Mouse (Mus musculus) embryonic facial prominence, embryonic 15.5 days (tissue): ENCODE measurements around the gene Gipc3. TPM values are rescaled to one million over a fixed set of nuclear protein-coding genes. Genes with fewer than 3 reads are reported as not detected.

ENCODE experiments used
- ATAC-seq: fragments of 200-750 bp; cut with Nextera tagmentation; 2 replicates; pipeline ENCODE4 v1.8.0; 2017; ENCODE audit warnings: low read depth, moderate TSS enrichment; ENCODE audit not compliant: insufficient number of reproducible peaks, low FRiP score, low TSS enrichment
- H3K27ac ChIP-seq: fragments of 300-500 bp; sonication (generic); replicated peaks from 2 replicates; pipeline ENCODE4 v1.5.1; 2015; ENCODE audit warnings: mild to moderate bottlenecking, inconsistent platforms
- H3K27me3 ChIP-seq: fragments of 300-500 bp; sonication (generic); 2 replicates; pipeline ENCODE4 v1.6.1; 2015; ENCODE audit warnings: inconsistent platforms
- H3K36me3 ChIP-seq: fragments of 300-500 bp; sonication (generic); 2 replicates; pipeline ENCODE4 v1.6.1; 2015; ENCODE audit warnings: mild to moderate bottlenecking, inconsistent platforms
- H3K4me1 ChIP-seq: fragments of 300-500 bp; sonication (generic); 2 replicates; pipeline ENCODE4 v1.6.1; 2015; ENCODE audit warnings: inconsistent platforms
- H3K4me2 ChIP-seq: fragments of 300-500 bp; sonication (generic); replicated peaks from 2 replicates; pipeline ENCODE4 v1.6.1; 2015; ENCODE audit warnings: mild to moderate bottlenecking, inconsistent platforms
- H3K4me3 ChIP-seq: fragments of 300-500 bp; sonication (generic); replicated peaks from 2 replicates; pipeline ENCODE4 v1.5.1; 2015; ENCODE audit warnings: mild to moderate bottlenecking, inconsistent platforms
- H3K9ac ChIP-seq: fragments of 300-500 bp; sonication (generic); 2 replicates; pipeline ENCODE4 v1.6.1; 2015; ENCODE audit warnings: inconsistent platforms
- H3K9me3 ChIP-seq: fragments of 300-500 bp; sonication (generic); replicated peaks from 2 replicates; pipeline ENCODE4 v1.6.1; 2016; ENCODE audit warnings: inconsistent platforms
- WGBS: fragments of 180-500 bp; shearing (Covaris S2); methylation state at CpG from one replicate; pipeline ENCODE4 v1.1.7; 2015; 5-methylcytosine and 5-hydroxymethylcytosine counted together
- polyA plus RNA-seq: library from polyadenylated mRNA; unstranded; fragments of >200 nt; fragmentation: Nextera tagmentation; extraction: Ambion mirVana; gene quantifications from 2 replicates; pipeline ENCODE4 v1.2.1, GENCODE M21; 2015

Gipc3 gene
- polyA plus RNA-seq, 1 experiment from 2014 or later: 0.29 TPM

DNA sequence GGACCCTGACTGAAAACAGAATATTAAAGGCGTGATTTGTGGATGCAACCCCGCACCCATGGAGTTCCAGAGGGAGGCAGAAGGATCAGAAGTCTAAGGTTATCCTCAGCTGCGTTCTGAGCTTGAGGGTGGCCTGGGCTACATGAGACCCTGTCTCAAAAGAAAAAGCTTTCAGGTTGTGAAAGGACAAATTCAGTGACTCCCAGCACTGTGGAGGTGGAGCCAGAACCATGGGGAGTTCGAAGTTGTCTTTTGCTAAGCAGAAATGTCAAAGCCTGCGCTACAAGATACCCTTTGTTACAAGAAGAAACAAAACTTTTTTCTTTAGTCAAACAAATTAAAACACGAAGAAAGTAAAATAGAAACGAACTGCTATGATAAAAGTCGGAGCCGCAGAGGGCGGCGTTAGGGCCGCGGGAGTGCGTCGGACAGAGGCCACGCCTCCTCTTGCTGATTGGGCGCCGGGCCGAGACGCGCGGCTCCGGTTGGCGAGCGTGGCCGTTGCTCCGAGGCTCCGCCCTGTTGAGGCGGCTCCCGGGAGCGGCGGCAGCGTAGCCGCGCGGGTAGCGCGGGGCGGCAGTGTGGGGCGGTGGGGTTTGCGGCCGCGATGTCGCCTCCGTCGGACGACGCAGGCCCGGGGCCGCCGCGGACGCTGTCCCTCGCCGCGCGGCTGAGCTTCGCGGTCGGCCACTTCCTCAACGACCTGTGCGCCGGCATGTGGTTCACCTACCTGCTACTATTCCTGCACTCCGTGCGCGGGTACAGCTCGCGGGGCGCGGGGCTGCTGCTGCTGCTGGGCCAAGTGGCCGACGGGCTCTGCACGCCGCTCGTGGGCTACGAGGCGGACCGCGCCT, 14.2 kb upstream of the Gipc3 start, which contains the start of gene Mfsd12:
Gene Mfsd12 (plus strand): TSS at position 501 of the 854 bp plus-strand sequence.
- 2% methylated on average over 75 of the region's 79 CpGs for WGBS

GRCm38 (mm10) chr10:81356352-81356990, 13.4 kb upstream of the Gipc3 start:
- H3K4me2 ChIP-seq: peak overlapping the region; percentile 97; the same call in 1 of the 2 replicates
- WGBS: 47% methylated on average over 12 of the region's 12 CpGs
- no peak for ATAC-seq

More for the DNA sequence above, 14.2 kb upstream of the Gipc3 start, which contains the start of gene Mfsd12:
- ATAC-seq: peak; percentile 82
- no peak within 1 kb of the TSS for H3K27ac ChIP-seq
- peaks cover 4% of the 10 kb centered on the region; the same call in 1 of the 2 replicates for H3K36me3 ChIP-seq
- peak within 1 kb of the TSS; percentile 97 for H3K4me2 ChIP-seq
- H3K4me1 ChIP-seq: peaks cover 47% of the 10 kb centered on the region
- H3K4me3 ChIP-seq: peak within 1 kb of the TSS; percentile 85
- H3K27me3 ChIP-seq: no peaks in the 10 kb centered on the region
- H3K9ac ChIP-seq: peak within 1 kb of the TSS; percentile 81
- H3K9me3 ChIP-seq: no peaks in the 10 kb centered on the region

GRCm38 (mm10) chr10:81355533-81355932, 12.5 kb upstream of the Gipc3 start:
- no peaks in the 10 kb centered on the region for H3K9me3 ChIP-seq
- peaks cover 50% of the 10 kb centered on the region for H3K4me1 ChIP-seq
- H3K27ac ChIP-seq: no peak overlapping the region
- no peak overlapping the region for H3K4me3 ChIP-seq
- no peak for ATAC-seq
- no peaks in the 10 kb centered on the region for H3K36me3 ChIP-seq
- H3K27me3 ChIP-seq: no peaks in the 10 kb centered on the region
- no peak overlapping the region for H3K9ac ChIP-seq
- H3K4me2 ChIP-seq: no peak overlapping the region
- 69% methylated on average over 4 of the region's 4 CpGs for WGBS

More at GRCm38 (mm10) chr10:81356352-81356990, 13.4 kb upstream of the Gipc3 start:
- Histone ChIP-seq H3K36me3 (peaks cover 4% of the 10 kb centered on the region; the same call in 1 of the 2 replicates), H3K9ac (no peak overlapping the region), H3K4me1 (peaks cover 52% of the 10 kb centered on the region), H3K27ac (no peak overlapping the region), H3K27me3 (no peaks in the 10 kb centered on the region), H3K4me3 (peak overlapping the region; percentile 85), H3K9me3 (no peaks in the 10 kb centered on the region)

GRCm38 (mm10) chr10:81354738-81355477, 11.8 kb upstream of the Gipc3 start:
- Histone ChIP-seq H3K9ac (no peak overlapping the region), H3K4me3 (no peak overlapping the region), H3K4me2 (no peak overlapping the region), H3K4me1 (peaks cover 46% of the 10 kb centered on the region), H3K36me3 (no peaks in the 10 kb centered on the region), H3K9me3 (no peaks in the 10 kb centered on the region), H3K27ac (no peak overlapping the region), H3K27me3 (no peaks in the 10 kb centered on the region)
- 48% methylated on average over 9 of the region's 9 CpGs for WGBS
- ATAC-seq: no peak

GRCm38 (mm10) chr10:81351678-81352291, 8.7 kb upstream of the Gipc3 start:
- Histone ChIP-seq H3K4me2 (no peak overlapping the region), H3K9ac (no peak overlapping the region), H3K36me3 (peaks cover 8% of the 10 kb centered on the region), H3K4me3 (no peak overlapping the region), H3K27ac (no peak overlapping the region), H3K4me1 (peaks cover 52% of the 10 kb centered on the region), H3K27me3 (no peaks in the 10 kb centered on the region), H3K9me3 (no peaks in the 10 kb centered on the region)
- WGBS: 23% methylated on average over 9 of the region's 9 CpGs
- no peak for ATAC-seq

- no peaks in the 10 kb centered on the region for H3K9me3 ChIP-seq
- H3K36me3 ChIP-seq: peaks cover 13% of the 10 kb centered on the region
- whole genome bisulfite sequencing: under 1% methylated on average over 54 of the region's 54 CpGs
- no peaks in the 10 kb centered on the region for H3K27me3 ChIP-seq
- peak within 1 kb of the TSS; percentile 59 for H3K9ac ChIP-seq
- peak within 1 kb of the TSS; percentile 86 for H3K4me2 ChIP-seq
- peak; percentile 96 for ATAC-seq
- peak within 1 kb of the TSS; percentile 78 for H3K27ac ChIP-seq
- peaks cover 53% of the 10 kb centered on the region for H3K4me1 ChIP-seq
- peak within 1 kb of the TSS; percentile 64 for H3K4me3 ChIP-seq
Measured at GRCm38 (mm10) chr10:81350351-81351063, 7.4 kb upstream of the Gipc3 start, which contains the start of gene Hmg20b. Hmg20b (minus strand) TSS chr10:81350480.

GRCm38 (mm10) chr10:81349961-81350350, 6.9 kb upstream of the Gipc3 start:
- Histone ChIP-seq H3K4me2 (peak overlapping the region; percentile 86), H3K27me3 (peaks cover under 1% of the 10 kb centered on the region), H3K27ac (peak overlapping the region; percentile 67), H3K9me3 (no peaks in the 10 kb centered on the region), H3K9ac (peak overlapping the region; percentile 59), H3K4me3 (peak overlapping the region; percentile 64), H3K36me3 (peaks cover 13% of the 10 kb centered on the region), H3K4me1 (peaks cover 51% of the 10 kb centered on the region)
- no peak for ATAC-seq
- 1% methylated on average over 29 of the region's 29 CpGs for WGBS

GRCm38 (mm10) chr10:81349146-81349545, 6.1 kb upstream of the Gipc3 start:
- WGBS: 3% methylated on average over 12 of the region's 12 CpGs
- Histone ChIP-seq H3K4me2 (peak overlapping the region; percentile 86), H3K4me3 (peak overlapping the region; percentile 64), H3K9ac (0 out of 2 replicates have a peak overlapping the region, but pooled peaks have one; percentile 59), H3K27ac (peak overlapping the region; percentile 67), H3K27me3 (peaks cover 8% of the 10 kb centered on the region), H3K4me1 (peaks cover 43% of the 10 kb centered on the region), H3K36me3 (peaks cover 13% of the 10 kb centered on the region), H3K9me3 (no peaks in the 10 kb centered on the region)
- ATAC-seq: no peak

- H3K36me3 ChIP-seq: peaks cover 13% of the 10 kb centered on the region
- H3K27ac ChIP-seq: 0 out of 2 replicates have a peak overlapping the region, but pooled peaks have one; percentile 23
- H3K9ac ChIP-seq: no peak overlapping the region
- peaks cover 33% of the 10 kb centered on the region for H3K27me3 ChIP-seq
- peaks cover 47% of the 10 kb centered on the region for H3K4me1 ChIP-seq
- H3K4me3 ChIP-seq: peak overlapping the region; percentile 24
- 14% methylated on average over 55 of the region's 55 CpGs for whole genome bisulfite sequencing
- peak overlapping the region; percentile 41 for H3K4me2 ChIP-seq
- no peak for ATAC-seq
- H3K9me3 ChIP-seq: no peaks in the 10 kb centered on the region
Measured at GRCm38 (mm10) chr10:81346453-81347067, 3.5 kb upstream of the Gipc3 start.

GRCm38 (mm10) chr10:81345162-81345534, 2.1 kb upstream of the Gipc3 start:
- ATAC-seq: no peak
- Histone ChIP-seq H3K4me2 (no peak overlapping the region), H3K27me3 (peaks cover 44% of the 10 kb centered on the region), H3K9me3 (no peaks in the 10 kb centered on the region), H3K4me3 (no peak overlapping the region), H3K9ac (no peak overlapping the region), H3K36me3 (peaks cover 13% of the 10 kb centered on the region), H3K4me1 (peaks cover 47% of the 10 kb centered on the region), H3K27ac (no peak overlapping the region)
- WGBS: 77% methylated on average over 4 of the region's 4 CpGs
